Mouse (Mus musculus): ENCODE results near the gene Efna5.

DNA sequence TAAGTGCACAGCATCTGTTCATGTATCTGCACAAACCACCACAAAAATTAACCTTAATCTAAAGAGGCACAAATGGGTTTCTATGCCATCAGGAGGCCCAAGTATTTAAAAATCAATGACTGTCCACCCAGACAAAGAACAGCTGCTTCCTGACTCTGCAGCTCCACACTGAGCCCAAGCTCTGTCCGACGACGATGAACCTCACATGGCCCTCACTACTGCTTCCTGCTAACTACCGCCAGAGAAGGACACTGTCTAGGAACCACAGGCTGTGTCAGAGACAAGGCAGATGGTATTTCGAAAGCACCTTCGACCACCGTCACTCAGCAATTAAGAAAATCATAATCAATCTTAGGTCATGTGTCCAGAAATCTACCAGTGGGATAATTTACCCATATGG is 29.8 kb downstream of the Efna5 start:
- no peak for TF ChIP-seq CTCF (IDR thresholded peaks at IDR 0.05; ENCODE audit: low read depth, low read length)
- no peak for TF ChIP-seq GATA1 (IDR thresholded peaks at IDR 0.05; ENCODE audit: borderline replicate concordance, low read length)
- no peak for TF ChIP-seq POLR2AphosphoS5 (IDR thresholded peaks at IDR 0.05; ENCODE audit: insufficient replicate concordance, low read depth, low read length)
- TF ChIP-seq TAL1 (conservative IDR thresholded peaks at IDR 0.05; ENCODE audit: low read depth, low read length): no peak
